Mouse (Mus musculus) G1E (cell line): Measurements from ENCODE around the gene Hacl1.

Source experiments
- CTCF ChIP-seq: IDR thresholded peaks from 2 replicates; pipeline ENCODE4 v1.5.1; 2012; ENCODE audit warnings: low read depth, low read length, inconsistent platforms, mixed read lengths
- GATA1 ChIP-seq: IDR thresholded peaks from 2 replicates; pipeline ENCODE4 v1.6.1; 2012; ENCODE audit warnings: borderline replicate concordance, low read length, inconsistent platforms, mixed read lengths
- TAL1 ChIP-seq: conservative IDR thresholded peaks from 2 replicates; pipeline ENCODE4 v1.6.1; 2012; ENCODE audit warnings: low read depth, low read length, inconsistent platforms, mixed read lengths

DNA sequence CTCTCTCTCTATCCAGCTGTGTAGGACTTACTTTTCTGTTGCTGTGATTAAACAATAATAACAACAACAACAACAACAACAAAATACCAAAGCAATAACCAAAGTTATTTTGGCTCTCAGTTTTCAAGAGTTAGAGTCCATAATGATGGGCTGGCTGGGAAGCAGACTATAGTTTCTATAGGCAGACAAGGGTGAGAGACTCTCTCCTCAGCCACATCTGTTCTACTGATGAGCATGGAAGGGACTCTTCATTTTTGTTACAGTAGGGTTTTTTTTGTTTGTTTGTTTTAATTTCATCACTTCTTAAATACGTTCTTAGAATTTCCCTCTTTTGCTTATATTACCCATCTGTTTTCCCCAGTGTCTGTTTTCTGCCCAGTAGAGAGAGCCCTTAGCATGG lies 11.5 kb upstream of the Hacl1 start:
- TF ChIP-seq CTCF, result no peak
- no peak for TF ChIP-seq GATA1
- no peak for TF ChIP-seq TAL1
